Mouse (Mus musculus) cerebellum, postnatal 10 days (tissue): ENCODE measurements around the gene Aip.
"Not testable (repeated sequence)": the region's sequence is repeated elsewhere in the genome, so short reads cannot be mapped to it uniquely, and the experiment has no call there.

Experiments used
- DNase-seq, 2 experiments: peaks; one replicate each; pipeline ENCODE4 v3.0.0; 2021; ENCODE audit warnings: mixed read lengths in 2 of 2

The Aip gene

GRCm38 (mm10) chr19:4134354-4134753, 8.7 kb upstream of the Aip start:
- DNase-seq = no peak

GRCm38 (mm10) chr19:4131768-4132167, 6.1 kb upstream of the Aip start:
- no peak for DNase-seq

GRCm38 (mm10) chr19:4131075-4131474, 5.4 kb upstream of the Aip start:
- no peak for DNase-seq

- DNase-seq = no peak
Measured at GRCm38 (mm10) chr19:4130106-4130505, 4.4 kb upstream of the Aip start.

GRCm38 (mm10) chr19:4129462-4129861, 3.8 kb upstream of the Aip start:
- no peak for DNase-seq

- DNase-seq = peak in 1 of 2 experiments; percentile 36
Measured at GRCm38 (mm10) chr19:4126759-4127495, 1.3 kb upstream of the Aip start.

GRCm38 (mm10) chr19:4125268-4125667, 390 bp downstream of the Aip start:
- not testable (repeated sequence) for DNase-seq

GRCm38 (mm10) chr19:4124432-4124831, 1.2 kb downstream of the Aip start:
- no peak for DNase-seq

- DNase-seq = no peak
Measured at GRCm38 (mm10) chr19:4122411-4123370, 3.0 kb downstream of the Aip start.

GRCm38 (mm10) chr19:4121896-4122295, 3.8 kb downstream of the Aip start:
- DNase-seq = not testable (repeated sequence)

GRCm38 (mm10) chr19:4121097-4121805, 4.4 kb downstream of the Aip start:
- peak; percentile 99 for DNase-seq

GRCm38 (mm10) chr19:4120496-4120895, 5.2 kb downstream of the Aip start:
- DNase-seq = no peak

- no peak for DNase-seq
Measured at GRCm38 (mm10) chr19:4119716-4120487, 5.8 kb downstream of the Aip start.

- DNase-seq = no peak
Measured at GRCm38 (mm10) chr19:4118350-4118749, 7.3 kb downstream of the Aip start.

- DNase-seq = no peak
Measured at GRCm38 (mm10) chr19:4117006-4117405, 8.7 kb downstream of the Aip start.

- DNase-seq = no peak
Measured at GRCm38 (mm10) chr19:4115816-4116215, 9.8 kb downstream of the Aip start.

GRCm38 (mm10) chr19:4115144-4115543, 10.5 kb downstream of the Aip start:
- no peak for DNase-seq

- no peak for DNase-seq
Measured at GRCm38 (mm10) chr19:4114551-4114950, 11.1 kb downstream of the Aip start.

GRCm38 (mm10) chr19:4113806-4114230, 11.8 kb downstream of the Aip start:
- DNase-seq = no peak

GRCm38 (mm10) chr19:4113186-4113805, 12.4 kb downstream of the Aip start:
- peak; percentile 95 to 96 for DNase-seq

- no peak for DNase-seq
Measured at GRCm38 (mm10) chr19:4112063-4112960, 13.3 kb downstream of the Aip start.
